Mouse (Mus musculus): ENCODE measurements around the gene Abracl. TPM values are rescaled to one million over a fixed set of nuclear protein-coding genes. Genes with fewer than 3 reads are reported as not detected.

The Abracl gene
- total RNA-seq, 2 experiments from 2014 or later = 6.3 to 7.8 TPM

DNA sequence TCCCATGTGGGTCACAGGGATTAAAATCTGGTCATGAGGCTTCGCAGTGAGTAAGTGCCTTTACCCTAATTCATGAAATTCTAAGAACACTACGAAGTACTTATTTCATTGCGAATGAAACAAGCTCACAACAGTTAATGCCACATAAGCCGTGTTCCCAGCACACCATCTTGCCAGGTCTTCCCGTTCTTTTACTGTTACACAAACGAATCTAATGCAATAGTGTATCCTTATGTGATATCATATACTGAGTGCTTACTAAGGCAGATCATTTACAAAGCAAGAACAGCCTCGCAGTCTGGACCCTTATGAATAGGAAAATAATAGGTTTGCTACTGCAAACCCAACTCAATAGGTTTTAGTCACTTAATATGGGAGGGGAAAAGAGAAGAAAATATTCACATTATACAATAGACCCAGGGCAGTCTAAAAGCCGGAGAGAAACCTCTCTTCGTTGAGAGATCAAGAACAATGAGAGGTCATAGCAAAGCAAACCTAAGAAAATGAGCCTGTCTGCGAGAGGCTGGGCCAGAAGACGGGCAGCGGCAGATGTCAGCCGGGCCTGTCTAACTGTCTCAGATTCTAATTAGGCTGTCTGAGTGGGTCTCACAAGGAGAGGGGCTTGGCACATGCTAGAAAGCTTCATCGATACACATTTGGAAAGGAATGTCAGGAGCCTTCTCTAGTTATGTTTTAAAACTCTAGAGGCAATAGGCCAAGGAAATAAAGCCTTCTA, 1.3 kb downstream of the Abracl start:
- no peak for DNase-seq

- DNase-seq = no peak
Observed at GRCm38 (mm10) chr10:18020846-18021245, 2.2 kb downstream of the Abracl start.

DNA sequence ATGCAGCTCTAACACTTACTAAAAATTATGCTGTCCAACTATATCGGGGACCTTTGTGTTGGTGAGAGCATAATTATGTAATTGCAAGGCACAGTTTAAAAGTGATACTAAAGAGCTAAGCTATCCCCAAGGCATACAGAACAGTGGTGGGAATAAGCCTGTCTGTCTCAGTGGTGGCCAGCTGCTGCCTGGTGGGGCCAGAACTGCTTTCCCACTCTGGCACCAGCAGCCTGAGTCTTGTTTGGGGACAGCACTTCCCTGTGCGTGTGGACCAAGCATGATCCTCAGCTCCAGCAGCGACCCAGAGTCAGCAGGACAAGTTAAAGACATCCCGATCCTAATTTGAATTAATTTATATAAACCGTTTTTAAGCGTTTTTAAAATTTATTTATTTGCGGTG, 2.6 kb downstream of the Abracl start:
- DNase-seq = no peak

DNA sequence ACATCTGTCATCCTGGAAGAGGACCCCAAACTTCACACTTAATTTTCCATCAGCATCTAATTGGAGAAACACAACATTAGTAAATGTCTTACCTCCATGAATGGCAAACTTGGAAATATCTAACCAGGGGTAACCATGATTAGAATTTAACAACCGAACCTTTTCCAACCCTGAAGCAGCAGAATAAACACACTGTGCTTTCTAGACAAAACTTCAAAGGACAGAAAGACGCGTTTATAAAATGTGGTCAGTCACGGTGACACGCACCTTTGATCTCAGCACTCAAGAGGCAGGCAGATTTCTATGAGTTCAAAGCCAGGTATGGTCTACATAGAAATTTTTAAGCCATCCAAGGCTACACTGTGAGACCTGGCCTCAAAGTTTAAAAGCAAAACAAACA, 11.3 kb downstream of the Abracl start:
- DNase-seq = no peak

DNA sequence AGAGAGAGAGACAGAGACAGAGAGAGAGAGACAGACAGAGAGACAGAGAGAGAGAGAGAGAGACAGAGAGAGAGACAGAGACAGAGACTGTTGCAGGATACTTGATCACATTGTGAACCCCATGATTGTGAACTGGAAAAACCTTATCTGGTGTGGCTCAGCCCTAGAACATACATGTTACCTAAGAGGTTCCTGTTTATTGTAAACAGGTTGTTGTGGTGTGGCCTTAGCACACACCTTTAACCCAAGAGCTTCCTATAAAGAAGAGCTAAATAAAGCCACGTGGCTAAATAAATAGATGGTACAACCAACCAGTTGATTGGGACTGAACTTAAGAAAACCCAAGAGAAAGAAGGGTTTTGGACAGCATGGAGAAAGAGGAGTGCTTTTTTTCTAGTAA, 13.3 kb downstream of the Abracl start:
- no peak for DNase-seq

DNA sequence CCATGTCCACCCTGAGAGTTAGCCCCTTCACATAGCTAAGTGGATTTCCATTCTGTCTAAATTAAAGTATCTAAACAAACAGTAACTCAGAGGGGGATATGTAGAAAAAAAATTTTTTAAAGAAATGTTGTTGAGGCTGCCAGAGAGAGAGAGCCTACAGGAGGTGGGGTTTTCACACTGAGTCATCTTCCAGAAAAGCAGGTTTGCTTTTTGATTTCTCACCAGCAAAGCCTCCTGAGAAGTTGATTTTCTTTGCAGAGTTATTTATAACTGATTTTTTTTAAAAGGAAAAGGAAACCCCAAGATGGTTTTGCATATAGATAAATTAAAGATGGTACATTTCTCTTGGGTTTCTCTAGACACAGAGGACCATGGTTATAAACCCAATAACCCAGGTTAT, 15.0 kb downstream of the Abracl start:
- no peak for DNase-seq

DNA sequence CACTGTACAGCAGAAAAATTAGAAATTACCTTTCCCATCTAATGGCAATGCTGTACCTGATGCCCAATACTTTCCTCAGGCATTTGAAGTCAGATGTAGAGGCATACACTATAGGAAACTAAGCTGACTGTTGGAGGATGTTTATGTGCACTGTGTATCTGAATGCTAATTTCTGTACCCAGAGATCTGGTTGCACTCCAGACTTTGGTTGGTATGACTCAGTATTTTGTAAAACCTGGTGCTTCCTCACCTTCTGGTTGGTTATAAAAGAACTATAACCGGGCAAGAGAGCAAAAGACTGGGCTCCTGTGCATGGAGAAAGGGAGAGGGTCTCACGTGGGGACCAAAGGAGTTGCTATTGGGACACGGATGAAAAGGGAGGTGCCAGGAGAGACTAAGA, 15.8 kb downstream of the Abracl start:
- DNase-seq = no peak

GRCm38 (mm10) chr10:18006756-18007155, 16.3 kb downstream of the Abracl start:
- peak; percentile 27 for DNase-seq

- no peak for DNase-seq
Observed at GRCm38 (mm10) chr10:18005136-18005955, 17.7 kb downstream of the Abracl start.

DNA sequence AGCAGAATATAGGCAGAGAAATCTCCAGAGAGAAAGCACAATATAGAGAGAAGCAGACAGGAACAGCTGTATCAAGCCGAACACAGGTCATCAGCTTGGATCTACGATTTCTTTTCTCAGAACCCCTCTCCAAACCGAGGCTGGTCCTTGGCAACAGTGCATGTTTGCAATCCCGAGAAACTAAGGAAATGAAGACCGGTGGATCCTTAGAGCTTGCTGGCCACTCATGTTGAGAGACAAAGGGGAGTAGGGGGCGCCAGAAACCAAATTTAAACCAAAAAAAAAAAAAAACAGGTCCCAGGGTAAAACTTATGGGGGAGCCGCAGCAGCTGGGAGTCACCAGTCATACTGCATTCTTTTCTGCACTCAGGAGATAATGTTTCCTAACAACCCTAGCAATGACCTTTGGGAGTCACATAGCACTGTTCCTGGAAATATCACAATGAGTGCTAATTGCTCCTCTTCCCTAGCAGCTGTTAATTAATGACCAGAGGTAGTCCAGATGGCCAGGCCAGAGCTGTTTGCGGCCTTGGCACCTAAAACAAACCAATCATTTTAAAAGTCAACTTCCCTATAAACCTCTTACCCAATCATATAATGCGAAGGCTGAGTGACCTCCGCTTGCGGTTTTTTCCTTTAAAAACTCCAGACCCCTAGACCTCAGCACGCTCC, 19.0 kb downstream of the Abracl start:
- DNase-seq = no peak

- no peak for DNase-seq
Observed at GRCm38 (mm10) chr10:17990576-17990975, 32.5 kb downstream of the Abracl start.

GRCm38 (mm10) chr10:17989136-17989535, 34.0 kb downstream of the Abracl start:
- DNase-seq = no peak

DNA sequence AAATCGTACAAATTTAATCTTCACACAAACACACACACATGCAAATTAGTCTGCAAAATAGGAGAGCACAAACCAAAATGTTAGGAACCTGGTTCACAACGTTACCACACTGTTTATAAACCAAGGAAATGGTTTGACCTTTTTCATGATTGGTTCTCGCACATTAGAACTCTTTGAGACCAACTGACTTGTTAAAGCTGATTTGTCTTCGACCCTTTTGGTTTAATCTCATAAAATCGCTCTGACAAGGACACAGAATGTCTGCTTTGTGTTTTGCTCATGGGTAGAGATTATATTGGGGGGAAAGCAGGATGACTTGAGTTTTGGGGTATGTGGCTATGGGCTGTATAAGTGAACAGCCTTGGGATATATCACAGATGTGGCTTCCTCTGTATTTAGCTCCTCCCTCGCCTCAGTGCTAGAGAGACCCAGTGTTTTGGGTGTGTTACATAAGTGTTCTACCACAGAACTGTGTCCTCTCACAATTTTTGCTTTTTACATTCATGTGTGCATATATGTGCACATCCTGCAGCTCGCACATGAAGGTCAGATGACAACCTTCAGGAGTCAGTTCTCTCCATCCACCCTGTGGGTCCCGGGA, 35.2 kb downstream of the Abracl start:
- DNase-seq = no peak

GRCm38 (mm10) chr10:17983313-17983712, 39.8 kb downstream of the Abracl start:
- DNase-seq = peak; percentile 51

DNA sequence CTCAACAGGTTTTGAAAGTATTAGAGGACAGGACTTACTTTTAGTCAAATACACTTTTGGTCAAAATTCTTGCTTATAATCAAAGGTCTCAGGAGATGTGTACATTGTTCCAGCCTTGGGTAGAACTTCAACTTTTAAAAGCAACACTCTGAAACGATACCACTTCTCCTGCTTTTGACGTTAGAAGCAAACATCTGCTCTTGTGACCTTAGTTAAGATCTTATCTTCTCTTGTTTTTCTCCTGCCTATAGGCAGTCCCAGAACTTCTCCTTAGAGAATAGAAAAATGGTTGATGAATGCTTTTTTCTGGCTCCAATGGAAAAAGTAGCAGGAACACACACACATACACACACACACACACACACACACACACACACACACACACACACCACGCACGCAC, 57.0 kb downstream of the Abracl start:
- no peak for DNase-seq

Other genes with a start within 250 kb of the Abracl start
- 100 to 1,000 TPM; 220 to 254 TPM for gene Txlnb, start 227.1 kb downstream of the Abracl start, total RNA-seq (2021)
- 10 to 100 TPM; 12.6 to 15.6 TPM for gene Heca, start 75.2 kb downstream of the Abracl start, total RNA-seq (2021)
- 10 to 100 TPM; 19.7 to 23.8 TPM for gene Reps1, start 32.6 kb upstream of the Abracl start, total RNA-seq (2021)
- gene Ect2l, start 187.6 kb upstream of the Abracl start, total RNA-seq (2021) = not detected
- 1 to 10 TPM; 6.9 TPM for gene Ccdc28a, start 211.7 kb upstream of the Abracl start, total RNA-seq (2021)

Data from gastrocnemius, postnatal 25 days (tissue).